Mouse (Mus musculus) midbrain, embryonic 12.5 days (tissue): ENCODE measurements around the gene Klhl41. TPM values are rescaled to one million over a fixed set of nuclear protein-coding genes. Genes with fewer than 3 reads are reported as not detected.

Experiments
- ATAC-seq: fragments of 200-750 bp; cut with Nextera tagmentation; 2 replicates; pipeline ENCODE4 v1.8.0; 2017; ENCODE audit warnings: low read depth, moderate TSS enrichment, moderate library complexity; ENCODE audit not compliant: low FRiP score
- H3K27ac ChIP-seq: fragments of 300-500 bp; sonication (generic); replicated peaks from 2 replicates; pipeline ENCODE4 v1.5.1; 2016; ENCODE audit warnings: mild to moderate bottlenecking
- H3K27me3 ChIP-seq: fragments of 300-500 bp; sonication (generic); 2 replicates; pipeline ENCODE4 v1.6.1; 2016; ENCODE audit warnings: mild to moderate bottlenecking
- H3K36me3 ChIP-seq: fragments of 300-500 bp; sonication (generic); 2 replicates; pipeline ENCODE4 v1.6.1; 2016
- H3K4me1 ChIP-seq: fragments of 300-500 bp; sonication (generic); 2 replicates; pipeline ENCODE4 v1.6.1; 2016
- H3K4me2 ChIP-seq: fragments of 300-500 bp; sonication (generic); replicated peaks from 2 replicates; pipeline ENCODE4 v1.6.1; 2016; ENCODE audit warnings: mild to moderate bottlenecking, moderate library complexity
- H3K4me3 ChIP-seq: fragments of 300-500 bp; sonication (generic); 2 replicates; pipeline ENCODE4 v1.5.1; 2016; ENCODE audit warnings: mild to moderate bottlenecking
- H3K9ac ChIP-seq: fragments of 300-500 bp; sonication (generic); replicated peaks from 2 replicates; pipeline ENCODE4 v1.6.1; 2016; ENCODE audit warnings: mild to moderate bottlenecking, moderate library complexity
- H3K9me3 ChIP-seq: fragments of 300-500 bp; sonication (generic); 2 replicates; pipeline ENCODE4 v1.6.1; 2016; ENCODE audit warnings: mild to moderate bottlenecking
- WGBS: fragments of 180-500 bp; shearing (Covaris S2); methylation state at CpG from one replicate; pipeline ENCODE4 v1.1.7; 2016; 5-methylcytosine and 5-hydroxymethylcytosine counted together
- polyA plus RNA-seq: library from polyadenylated mRNA; unstranded; fragments of >200 nt; fragmentation: Nextera tagmentation; extraction: Ambion mirVana; gene quantifications from 2 replicates; pipeline ENCODE4 v1.2.1, GENCODE M21; 2016

Gene Klhl41
- polyA plus RNA-seq, 1 experiment from 2014 or later, result 0.27 TPM

- H3K4me3 ChIP-seq, result peak overlapping the region; percentile 98
Observed at GRCm38 (mm10) chr2:69723519-69723825, 53.6 kb downstream of the Klhl41 start.

More at GRCm38 (mm10) chr2:69723519-69723825, 53.6 kb downstream of the Klhl41 start:
- 1% methylated on average over 13 of the region's 13 CpGs for WGBS
- Histone ChIP-seq H3K9me3 (no peaks in the 10 kb centered on the region), H3K4me2 (peak overlapping the region; percentile 82), H3K27me3 (peaks cover 12% of the 10 kb centered on the region; the same call in 1 of the 2 replicates), H3K9ac (peak overlapping the region; percentile 89), H3K27ac (peak overlapping the region; percentile 81; the same call in 1 of the 2 replicates), H3K4me1 (peaks cover 15% of the 10 kb centered on the region), H3K36me3 (no peaks in the 10 kb centered on the region)
- ATAC-seq, result no peak

Other genes starting within 250 kb of the Klhl41 start
- gene Lrp2, start 84.1 kb upstream of the Klhl41 start, polyA plus RNA-seq, result 5.7 and 6.9 TPM in 2 replicates
- gene Bbs5, start 22.9 kb upstream of the Klhl41 start, polyA plus RNA-seq, result 18.6 and 21.1 TPM in 2 replicates
- gene Fastkd1, start 43.4 kb downstream of the Klhl41 start, polyA plus RNA-seq, result 16.2 and 18.2 TPM in 2 replicates
- 146 and 151 TPM in 2 replicates for gene Ppig, start 52.4 kb downstream of the Klhl41 start, polyA plus RNA-seq
- 4.8 and 5.1 TPM in 2 replicates for gene Ccdc173, start 119.5 kb downstream of the Klhl41 start, polyA plus RNA-seq
- 33.9 and 36.2 TPM in 2 replicates for gene Phospho2, start 119.5 kb downstream of the Klhl41 start, polyA plus RNA-seq
- 41.0 and 51.6 TPM in 2 replicates for gene Klhl23, start 151.8 kb downstream of the Klhl41 start, polyA plus RNA-seq
- 379 and 421 TPM in 2 replicates for gene Ssb, start 191.4 kb downstream of the Klhl41 start, polyA plus RNA-seq
- 35.4 and 39.7 TPM in 2 replicates for gene Mettl5, start 215.5 kb downstream of the Klhl41 start, polyA plus RNA-seq
- 24.3 and 24.8 TPM in 2 replicates for gene Ubr3, start 227.1 kb downstream of the Klhl41 start, polyA plus RNA-seq